ENCODE assay signal across 22 mouse cellular contexts in genomic region chr8:91114910-91115309, GRCm38 (mm10). TPM values are rescaled to one million over a fixed set of nuclear protein-coding genes. Genes with fewer than 3 reads are reported as not detected.
A peak's percentile ranks its signal among the peaks of the same experiment; 100 is the strongest.
DNase-seq lines count a peak whose midpoint lies in the region; ATAC-seq and TF ChIP-seq lines count a peak whose summit lies in the region.
"Had no signal": no experiment of that assay in that cellular context is flagged by ENCODE, and none has a peak within 500 bp of the region (broad histone marks: within the 10 kb centered on the region; RNA-seq: fewer than 3 reads in every experiment).

No protein-coding gene starts in this region.

- H3K4me3 ChIP-seq in layer of hippocampus, adult 2 months, result no peak overlapping the region
- H3K4me3 ChIP-seq in kidney, embryonic 16.5 days (ENCODE audit: low read length), result no peak overlapping the region
- H3K4me3 ChIP-seq: embryonic facial prominence, embryonic 15.5 days; heart, embryonic 13.5 days; limb, embryonic 15.5 days; liver, embryonic 15.5 days; midbrain, embryonic 10.5 days had no signal

- DNase-seq in frontal cortex, postnatal 36 days (ENCODE audit: low spot score in 2 of 2), result no peak
- DNase-seq in layer of hippocampus, adult 2 months (ENCODE audit: low spot score in 2 of 2), result no peak
- DNase-seq in layer of hippocampus, adult 8-10 months (ENCODE audit: low spot score in 2 of 2), result no peak
- peak; percentile 38 for DNase-seq in telencephalon, adult 2 months (ENCODE audit: low read depth, low spot score)
- no peak for DNase-seq in retina, postnatal 1 day
- DNase-seq: adrenal gland, postnatal 14 days; cerebellum, adult 9-10 months; gastrocnemius, postnatal 10 days; heart, adult 18-20 months; heart, postnatal 14 days; left cerebral cortex, postnatal 4 days; lung, postnatal 10 days had no signal

- no peak overlapping the region for H3K9ac ChIP-seq in kidney, embryonic 16.5 days (replicated peaks; ENCODE audit: low read length)
- H3K9ac ChIP-seq: embryonic facial prominence, embryonic 15.5 days; heart, embryonic 13.5 days; limb, embryonic 15.5 days; liver, embryonic 15.5 days had no signal

- no peaks in the 10 kb centered on the region for H3K27me3 ChIP-seq in kidney, embryonic 16.5 days (ENCODE audit: insufficient read depth, low read length)
- H3K27me3 ChIP-seq: embryonic facial prominence, embryonic 15.5 days; heart, embryonic 13.5 days; limb, embryonic 15.5 days; liver, embryonic 15.5 days had no signal

- no peaks in the 10 kb centered on the region for H3K4me1 ChIP-seq in kidney, embryonic 16.5 days (ENCODE audit: insufficient read depth, low read length)
- H3K4me1 ChIP-seq: embryonic facial prominence, embryonic 15.5 days; heart, embryonic 13.5 days; limb, embryonic 15.5 days; liver, embryonic 15.5 days; midbrain, embryonic 10.5 days had no signal

- 0 out of 2 replicates have a peak overlapping the region, but pooled peaks have one; percentile 8 for H3K27ac ChIP-seq in layer of hippocampus, adult 2 months
- H3K27ac ChIP-seq in kidney, embryonic 16.5 days (ENCODE audit: low read length), result no peak overlapping the region
- H3K27ac ChIP-seq: embryonic facial prominence, embryonic 15.5 days; heart, embryonic 13.5 days; hindbrain, postnatal 0 days; limb, embryonic 15.5 days; liver, embryonic 15.5 days; midbrain, embryonic 10.5 days had no signal

- no peak overlapping the region for H3K4me2 ChIP-seq in kidney, embryonic 16.5 days (replicated peaks; ENCODE audit: low read depth, low read length)
- H3K4me2 ChIP-seq: embryonic facial prominence, embryonic 15.5 days; heart, embryonic 13.5 days; limb, embryonic 15.5 days; liver, embryonic 15.5 days had no signal

- no peak for TF ChIP-seq CTCF in layer of hippocampus, adult 2 months (conservative IDR thresholded peaks at IDR 0.05)

- peak; percentile 57; the same call in 1 of the 2 replicates for ATAC-seq in frontal cortex, adult (ENCODE audit: low TSS enrichment)
- peak; percentile 51; the same call in 1 of the 2 replicates for ATAC-seq in kidney, embryonic 16.5 days (ENCODE audit: low FRiP score, low TSS enrichment)
- ATAC-seq: activated CD4-positive, CD25-positive, alpha-beta regulatory T cell, adult 4 months; forebrain, embryonic 14.5 days; hindbrain, postnatal 0 days had no signal

- H3K9me3 ChIP-seq in kidney, embryonic 16.5 days (ENCODE audit: low read length), result no peaks in the 10 kb centered on the region
- H3K9me3 ChIP-seq: embryonic facial prominence, embryonic 15.5 days; heart, embryonic 13.5 days; limb, embryonic 15.5 days; liver, embryonic 15.5 days; midbrain, embryonic 10.5 days had no signal

- 36% methylated on average over 11 of the region's 11 CpGs for WGBS in kidney, embryonic 16.5 days

- H3K36me3 ChIP-seq in kidney, embryonic 16.5 days (ENCODE audit: insufficient read depth, low read length), result peaks cover 45% of the 10 kb centered on the region

RNA-seq across cellular contexts. Expression of gene Rbl2, which starts 45.1 kb away (rescaled TPM):
- total RNA-seq in layer of hippocampus, adult 2 months (2021), result 10 to 100 TPM; 38.5 to 42.3 TPM
- 10 to 100 TPM; 38.3 to 45.0 (median 42.1) TPM for total RNA-seq in layer of hippocampus, adult 8-10 months (2022)
- 19.1 and 22.8 TPM in 2 replicates for polyA plus RNA-seq in kidney, embryonic 16.5 days (2015; fragmentation: Nextera tagmentation; extraction: Ambion mirVana)
